Mouse (Mus musculus) natural killer cell, adult 2 months (primary cell): ENCODE data around the gene Akr1cl.
"Not testable (repeated sequence)": the region's sequence is repeated elsewhere in the genome, so short reads cannot be mapped to it uniquely, and the experiment has no call there.

ENCODE experiments used
- DNase-seq, 2 experiments: peaks; one replicate each; pipeline ENCODE4 v3.0.0; 2022; ENCODE audit warnings: low spot score in 2 of 2

The Akr1cl gene

GRCm38 (mm10) chr1:65032641-65033040 is at the start of gene Akr1cl:
Akr1cl (minus strand) TSS chr1:65032759.
- DNase-seq, result no peak

GRCm38 (mm10) chr1:65082188-65082587 is 49.6 kb upstream of the Akr1cl start, which contains the start of gene Crygb:
Crygb (minus strand) TSS chr1:65082288.
- DNase-seq, result no peak

- DNase-seq, result no peak
Measured at GRCm38 (mm10) chr1:65075607-65076006, 43.0 kb upstream of the Akr1cl start.

- DNase-seq, result no peak
Measured at GRCm38 (mm10) chr1:65073589-65073988, 41.0 kb upstream of the Akr1cl start, which contains the start of gene Crygc. Crygc (minus strand) TSS chr1:65073689.

- DNase-seq, result no peak
Measured at GRCm38 (mm10) chr1:65067842-65068241, 35.3 kb upstream of the Akr1cl start.

- no peak for DNase-seq
Measured at GRCm38 (mm10) chr1:65064201-65064600, 31.6 kb upstream of the Akr1cl start.

GRCm38 (mm10) chr1:65063352-65063751 is 30.8 kb upstream of the Akr1cl start, which contains the start of gene Crygd:
Crygd (minus strand) TSS chr1:65063452.
- DNase-seq, result no peak

GRCm38 (mm10) chr1:65052140-65052539 is 19.6 kb upstream of the Akr1cl start:
- no peak for DNase-seq

- DNase-seq, result no peak
Measured at GRCm38 (mm10) chr1:65051696-65052095, 19.1 kb upstream of the Akr1cl start.

- not testable (repeated sequence) for DNase-seq
Measured at GRCm38 (mm10) chr1:65050952-65051351, 18.4 kb upstream of the Akr1cl start, which contains the start of gene Cryge. Cryge (minus strand) TSS chr1:65051149.

GRCm38 (mm10) chr1:65048781-65049180 is 16.2 kb upstream of the Akr1cl start:
- DNase-seq, result no peak

- peak in 1 of 2 experiments; percentile 3 for DNase-seq
Measured at GRCm38 (mm10) chr1:65046401-65047109, 14.0 kb upstream of the Akr1cl start.

GRCm38 (mm10) chr1:65043433-65043832 is 10.9 kb upstream of the Akr1cl start:
- DNase-seq, result no peak

- no peak for DNase-seq
Measured at GRCm38 (mm10) chr1:65041837-65042236, 9.3 kb upstream of the Akr1cl start.

GRCm38 (mm10) chr1:65040806-65041205 is 8.2 kb upstream of the Akr1cl start:
- no peak for DNase-seq

GRCm38 (mm10) chr1:65039679-65040078 is 7.1 kb upstream of the Akr1cl start:
- no peak for DNase-seq

- no peak for DNase-seq
Measured at GRCm38 (mm10) chr1:65037542-65037941, 5.0 kb upstream of the Akr1cl start.

GRCm38 (mm10) chr1:65035513-65035912 is 3.0 kb upstream of the Akr1cl start:
- DNase-seq, result no peak

- DNase-seq, result no peak
Measured at GRCm38 (mm10) chr1:65028206-65028605, 4.4 kb downstream of the Akr1cl start.

- no peak for DNase-seq
Measured at GRCm38 (mm10) chr1:65012726-65013125, 19.8 kb downstream of the Akr1cl start.

GRCm38 (mm10) chr1:65010153-65010552 is 22.4 kb downstream of the Akr1cl start:
- peak; percentile 51 to 65 for DNase-seq

GRCm38 (mm10) chr1:65005575-65005974 is 27.0 kb downstream of the Akr1cl start:
- no peak for DNase-seq

- DNase-seq, result no peak
Measured at GRCm38 (mm10) chr1:65004526-65004925, 28.0 kb downstream of the Akr1cl start.

- no peak for DNase-seq
Measured at GRCm38 (mm10) chr1:64993206-64993605, 39.4 kb downstream of the Akr1cl start.
